Mouse (Mus musculus) small intestine, adult 2 months (tissue): ENCODE results near the gene Taf9b. TPM values are rescaled to one million over a fixed set of nuclear protein-coding genes. Genes with fewer than 3 reads are reported as not detected.
A peak's percentile ranks its signal among the peaks of the same experiment; 100 is the strongest.

Source experiments
- H3K27ac ChIP-seq: fragments of 200-500 bp; 2 replicates; pipeline ENCODE4 v1.5.1; 2012; ENCODE audit warnings: low read depth, low read length, control low read depth, inconsistent platforms; ENCODE audit not compliant: insufficient read depth
- H3K27me3 ChIP-seq: fragments of 200-500 bp; 2 replicates; pipeline ENCODE4 v1.6.1; 2012; ENCODE audit warnings: mild to moderate bottlenecking, moderate library complexity, low read length, inconsistent platforms; ENCODE audit not compliant: control insufficient read depth, insufficient read depth
- H3K36me3 ChIP-seq: fragments of 200-500 bp; 2 replicates; pipeline ENCODE4 v1.6.1; 2012; ENCODE audit warnings: mild to moderate bottlenecking, low read length, control low read depth, inconsistent platforms; ENCODE audit not compliant: control insufficient read depth, insufficient read depth
- H3K4me1 ChIP-seq: fragments of 200-500 bp; 2 replicates; pipeline ENCODE4 v1.6.1; 2012; ENCODE audit warnings: low read length, inconsistent platforms, mixed read lengths; ENCODE audit not compliant: control insufficient read depth, insufficient read depth, insufficient read length
- H3K4me3 ChIP-seq: fragments of 200-500 bp; 2 replicates; pipeline ENCODE4 v1.5.1; 2012; ENCODE audit warnings: low read depth, mild to moderate bottlenecking, control low read depth, inconsistent platforms, low read length, moderate library complexity
- CTCF ChIP-seq: fragments of 200-500 bp; IDR thresholded peaks from 2 replicates; pipeline ENCODE4 v1.5.1; 2012; ENCODE audit warnings: low read depth, mild to moderate bottlenecking, control low read depth, inconsistent platforms, low read length, moderate library complexity, mixed read lengths; ENCODE audit not compliant: insufficient replicate concordance, insufficient read length; ENCODE audit errors: extremely low read depth
- POLR2A ChIP-seq: fragments of 200-500 bp; IDR thresholded peaks from 2 replicates; pipeline ENCODE4 v1.6.1; 2012; ENCODE audit warnings: low read depth, mild to moderate bottlenecking, control low read depth, inconsistent platforms, low read length, moderate library complexity
- WGBS: fragments of 180-500 bp; shearing (Covaris S2); methylation state at CpG from one replicate; pipeline ENCODE4 v1.1.7; 2018; 5-methylcytosine and 5-hydroxymethylcytosine counted together
- polyA plus RNA-seq: library from polyadenylated mRNA; depleted of rRNA; stranded (reverse); fragments of >200 nt; gene quantifications from 2 replicates; pipeline ENCODE4 v1.2.3, GENCODE M21; 2012

Taf9b gene
- polyA plus RNA-seq, 1 experiment, result 0.62 TPM

GRCm38 (mm10) chrX:106190091-106190490, 30.9 kb downstream of the Taf9b start:
- Histone ChIP-seq H3K4me3 (no peak overlapping the region), H3K27me3 (no peaks in the 10 kb centered on the region), H3K36me3 (peaks cover 12% of the 10 kb centered on the region; the same call in 1 of the 2 replicates), H3K4me1 (peaks cover 6% of the 10 kb centered on the region; the same call in 1 of the 2 replicates), H3K27ac (no peak overlapping the region)
- TF ChIP-seq POLR2A, result no peak
- TF ChIP-seq CTCF, result no peak
- WGBS, result 27% methylated on average over 4 of the region's 4 CpGs

DNA sequence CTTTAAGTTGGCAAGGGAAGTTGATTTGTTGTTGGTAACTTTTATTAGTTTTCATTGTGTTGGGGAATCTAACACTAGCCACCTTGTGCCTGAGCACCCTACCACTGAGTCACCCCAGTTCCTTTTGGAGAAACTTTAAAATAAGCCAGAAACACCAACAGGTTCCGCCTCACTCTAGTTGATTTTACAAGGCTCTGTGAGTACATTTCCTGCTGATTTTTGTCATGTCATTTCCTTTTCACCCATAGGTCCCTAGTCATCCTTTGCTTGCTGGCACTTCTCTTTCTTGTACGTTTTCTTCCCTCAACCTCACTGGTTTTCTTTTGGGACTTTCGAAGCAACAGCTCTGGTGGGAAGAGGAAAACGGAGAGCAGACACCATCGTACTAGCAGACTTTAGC, 31.6 kb downstream of the Taf9b start:
- TF ChIP-seq CTCF, result no peak
- TF ChIP-seq POLR2A, result no peak
- WGBS, result 57% methylated on average over 5 of the region's 5 CpGs
- H3K4me1 ChIP-seq, result peaks cover 7% of the 10 kb centered on the region; the same call in 1 of the 2 replicates
- H3K4me3 ChIP-seq, result no peak overlapping the region
- no peak overlapping the region for H3K27ac ChIP-seq
- no peaks in the 10 kb centered on the region for H3K27me3 ChIP-seq
- H3K36me3 ChIP-seq, result peaks cover 9% of the 10 kb centered on the region; the same call in 1 of the 2 replicates

GRCm38 (mm10) chrX:106187737-106188136, 33.2 kb downstream of the Taf9b start:
- H3K27ac ChIP-seq, result peak overlapping the region; percentile 94
- H3K27me3 ChIP-seq, result no peaks in the 10 kb centered on the region
- WGBS, result 20% methylated on average over 12 of the region's 12 CpGs
- peaks cover 4% of the 10 kb centered on the region; the same call in 1 of the 2 replicates for H3K36me3 ChIP-seq
- peak overlapping the region; percentile 92 for H3K4me3 ChIP-seq
- peaks cover 8% of the 10 kb centered on the region; the same call in 1 of the 2 replicates for H3K4me1 ChIP-seq
- no peak for TF ChIP-seq POLR2A
- TF ChIP-seq CTCF, result no peak

DNA sequence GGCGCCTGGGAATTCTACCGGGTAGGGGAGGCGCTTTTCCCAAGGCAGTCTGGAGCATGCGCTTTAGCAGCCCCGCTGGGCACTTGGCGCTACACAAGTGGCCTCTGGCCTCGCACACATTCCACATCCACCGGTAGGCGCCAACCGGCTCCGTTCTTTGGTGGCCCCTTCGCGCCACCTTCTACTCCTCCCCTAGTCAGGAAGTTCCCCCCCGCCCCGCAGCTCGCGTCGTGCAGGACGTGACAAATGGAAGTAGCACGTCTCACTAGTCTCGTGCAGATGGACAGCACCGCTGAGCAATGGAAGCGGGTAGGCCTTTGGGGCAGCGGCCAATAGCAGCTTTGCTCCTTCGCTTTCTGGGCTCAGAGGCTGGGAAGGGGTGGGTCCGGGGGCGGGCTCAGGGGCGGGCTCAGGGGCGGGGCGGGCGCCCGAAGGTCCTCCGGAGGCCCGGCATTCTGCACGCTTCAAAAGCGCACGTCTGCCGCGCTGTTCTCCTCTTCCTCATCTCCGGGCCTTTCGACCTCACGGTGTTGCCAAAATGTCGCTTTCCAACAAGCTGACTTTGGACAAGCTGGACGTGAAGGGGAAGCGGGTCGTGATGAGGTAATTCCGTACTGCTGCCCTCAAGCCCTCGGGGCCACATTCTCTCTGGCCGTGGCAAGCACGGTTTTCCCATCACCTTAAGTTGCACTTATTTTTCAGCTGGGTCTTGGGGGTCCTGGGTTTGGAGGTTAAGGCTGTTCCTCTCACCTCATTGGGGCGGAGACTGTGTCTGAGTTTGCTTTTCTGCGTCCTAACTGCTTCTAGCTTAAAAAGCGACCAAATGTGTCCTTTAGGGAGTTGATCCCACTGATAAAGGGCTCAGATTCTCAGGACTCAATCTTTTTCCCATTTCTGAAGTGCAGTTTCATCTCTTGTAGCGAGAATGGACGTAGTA, 34.0 kb downstream of the Taf9b start, which contains the start of gene Pgk1:
TSS of gene Pgk1 (plus strand) at position 388 of the 937 bp plus-strand sequence.
- peaks cover 4% of the 10 kb centered on the region; the same call in 1 of the 2 replicates for H3K36me3 ChIP-seq
- TF ChIP-seq CTCF, result no peak
- peak; percentile 33; the same call in 1 of the 2 replicates for TF ChIP-seq POLR2A
- peak within 1 kb of the TSS; percentile 94 for H3K27ac ChIP-seq
- H3K4me3 ChIP-seq, result peak within 1 kb of the TSS; percentile 92
- peaks cover 8% of the 10 kb centered on the region; the same call in 1 of the 2 replicates for H3K4me1 ChIP-seq
- 11% methylated on average over 55 of the region's 55 CpGs for WGBS
- H3K27me3 ChIP-seq, result no peaks in the 10 kb centered on the region

GRCm38 (mm10) chrX:106185706-106186105, 35.3 kb downstream of the Taf9b start:
- 55% methylated on average over 5 of the region's 5 CpGs for WGBS
- Histone ChIP-seq H3K27ac (peak overlapping the region; percentile 67; the same call in 1 of the 2 replicates), H3K4me3 (no peak overlapping the region), H3K36me3 (peaks cover 2% of the 10 kb centered on the region; the same call in 1 of the 2 replicates), H3K4me1 (peaks cover 8% of the 10 kb centered on the region; the same call in 1 of the 2 replicates), H3K27me3 (no peaks in the 10 kb centered on the region)
- TF ChIP-seq CTCF, result no peak
- no peak for TF ChIP-seq POLR2A

DNA sequence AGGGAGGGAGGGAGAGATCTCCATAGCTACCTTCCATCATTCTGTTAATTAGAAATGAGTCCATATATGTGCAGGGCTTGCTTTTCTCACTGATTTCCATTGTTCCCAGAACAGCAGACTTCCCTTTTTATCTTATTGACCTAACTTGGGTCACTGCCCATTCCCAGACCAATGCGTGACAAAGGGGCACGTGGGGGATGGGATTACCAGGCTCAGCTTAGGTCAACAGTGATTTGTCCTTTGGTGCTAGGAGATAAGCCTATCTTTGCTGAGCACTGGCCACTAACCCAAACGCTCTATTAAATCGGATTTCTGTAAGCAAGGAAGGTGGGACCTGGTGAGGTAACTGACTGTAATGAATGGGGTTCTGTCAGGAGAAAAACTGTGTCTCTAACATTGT, 36.7 kb downstream of the Taf9b start:
- 59% methylated on average over 4 of the region's 4 CpGs for WGBS
- no peaks in the 10 kb centered on the region for H3K27me3 ChIP-seq
- TF ChIP-seq CTCF (no peak), POLR2A (no peak)

GRCm38 (mm10) chrX:106176331-106176730, 44.6 kb downstream of the Taf9b start:
- Histone ChIP-seq H3K4me3 (no peak overlapping the region), H3K36me3 (no peaks in the 10 kb centered on the region), H3K27me3 (no peaks in the 10 kb centered on the region), H3K4me1 (no peaks in the 10 kb centered on the region), H3K27ac (no peak overlapping the region)
- 74% methylated on average over 9 of the region's 9 CpGs for WGBS
- no peak for TF ChIP-seq POLR2A

More for the DNA sequence above, 36.7 kb downstream of the Taf9b start:
- Histone ChIP-seq H3K27ac (no peak overlapping the region), H3K4me1 (peaks cover 6% of the 10 kb centered on the region; the same call in 1 of the 2 replicates), H3K4me3 (no peak overlapping the region), H3K36me3 (no peaks in the 10 kb centered on the region)
